Mouse (Mus musculus): ENCODE data around the gene Tns2.

GRCm38 (mm10) chr15:102136129-102136758 lies 36.0 kb downstream of the Tns2 start, which contains the start of gene Spryd3:
- no peak for TF ChIP-seq CTCF (IDR thresholded peaks at IDR 0.05; ENCODE audit: extremely low read depth, insufficient read length, insufficient replicate concordance, low read depth, low read length)
- peak; percentile 52 for TF ChIP-seq POLR2A (IDR thresholded peaks at IDR 0.05; ENCODE audit: low read depth, low read length)
